Comparison of ENCODE assay signal across 27 mouse cellular contexts in genomic region chr3:106957162-106957895, GRCm38 (mm10).
DNase-seq lines count a peak whose midpoint lies in the region; ATAC-seq and TF ChIP-seq lines count a peak whose summit lies in the region.
"Had no signal": no experiment of that assay in that cellular context is flagged by ENCODE, and none has a peak within 500 bp of the region (broad histone marks: within the 10 kb centered on the region; RNA-seq: fewer than 3 reads in every experiment).

No protein-coding gene starts in this region.

- intact Hi-C loops in left cerebral cortex, postnatal 4 days (cut with DNase I), result loop anchor here (10.0 kb wide), 1 partner anchor 77 kb away; the partner anchor contains the start of gene Kcna3

- H3K27me3 ChIP-seq in forebrain, embryonic 10.5 days (ENCODE audit: poor library complexity, severe bottlenecking), result no peaks in the 10 kb centered on the region
- no peaks in the 10 kb centered on the region for H3K27me3 ChIP-seq in forebrain, embryonic 11.5 days (ENCODE audit: control insufficient read depth, insufficient read depth, low read length)
- no peaks in the 10 kb centered on the region for H3K27me3 ChIP-seq in forebrain, embryonic 16.5 days (replicated peaks; ENCODE audit: control insufficient read depth, insufficient read depth, low read length)
- H3K27me3 ChIP-seq: heart, embryonic 12.5 days; limb, embryonic 13.5 days; liver, embryonic 12.5 days; midbrain, embryonic 12.5 days; stomach, embryonic 15.5 days had no signal

- peaks cover 27% of the 10 kb centered on the region for H3K4me1 ChIP-seq in forebrain, embryonic 10.5 days
- peaks cover 7% of the 10 kb centered on the region; the same call in 1 of the 2 replicates for H3K4me1 ChIP-seq in forebrain, embryonic 11.5 days (replicated peaks; ENCODE audit: control insufficient read depth, insufficient read depth, low read length)
- peaks cover 3% of the 10 kb centered on the region for H3K4me1 ChIP-seq in cortical plate, adult 2 months (ENCODE audit: control insufficient read depth, insufficient read depth, low read length)
- peaks cover 28% of the 10 kb centered on the region for H3K4me1 ChIP-seq in forebrain, embryonic 16.5 days (replicated peaks; ENCODE audit: control insufficient read depth, insufficient read depth, low read length)
- H3K4me1 ChIP-seq: heart, embryonic 12.5 days; liver, embryonic 12.5 days; stomach, embryonic 15.5 days had no signal

- H3K9ac ChIP-seq in forebrain, embryonic 11.5 days (ENCODE audit: low read length), result no peak overlapping the region
- H3K9ac ChIP-seq in forebrain, embryonic 16.5 days (replicated peaks; ENCODE audit: low read depth, low read length), result no peak overlapping the region
- H3K9ac ChIP-seq: heart, embryonic 12.5 days; hindbrain, embryonic 14.5 days; limb, embryonic 13.5 days; liver, embryonic 12.5 days; midbrain, embryonic 12.5 days; stomach, embryonic 15.5 days had no signal

- 0 out of 2 replicates have a peak overlapping the region, but pooled peaks have one; percentile 30 for H3K27ac ChIP-seq in forebrain, embryonic 10.5 days
- H3K27ac ChIP-seq in forebrain, embryonic 11.5 days (ENCODE audit: low read depth, low read length), result no peak overlapping the region
- H3K27ac ChIP-seq in cortical plate, adult 2 months (ENCODE audit: insufficient read depth, low read length), result peak overlapping the region; percentile 81
- H3K27ac ChIP-seq in forebrain, embryonic 16.5 days (ENCODE audit: low read length), result peak overlapping the region; percentile 52
- H3K27ac ChIP-seq: embryonic facial prominence, embryonic 10.5 days; hindbrain, embryonic 14.5 days; kidney, postnatal 0 days; limb, embryonic 13.5 days; liver, embryonic 12.5 days; midbrain, embryonic 12.5 days; stomach, embryonic 15.5 days had no signal

- no peak for ATAC-seq in forebrain, embryonic 11.5 days (replicated peaks; ENCODE audit: low FRiP score)
- ATAC-seq in forebrain, embryonic 16.5 days, result no peak; the same call in 1 of the 2 replicates
- ATAC-seq: liver, embryonic 12.5 days had no signal

- H3K36me3 ChIP-seq in forebrain, embryonic 10.5 days (replicated peaks), result no peaks in the 10 kb centered on the region
- H3K36me3 ChIP-seq in forebrain, embryonic 11.5 days (ENCODE audit: control insufficient read depth, insufficient read depth, low read length), result no peaks in the 10 kb centered on the region
- no peaks in the 10 kb centered on the region for H3K36me3 ChIP-seq in forebrain, embryonic 16.5 days (ENCODE audit: control insufficient read depth, insufficient read depth)
- H3K36me3 ChIP-seq: embryonic facial prominence, embryonic 10.5 days; heart, embryonic 12.5 days; limb, embryonic 13.5 days; liver, embryonic 12.5 days; midbrain, embryonic 12.5 days; stomach, embryonic 15.5 days had no signal

- no peak for DNase-seq in forebrain, embryonic 10.5 days (ENCODE audit: extremely low spot score, low spot score)
- DNase-seq in forebrain, embryonic 11.5 days (ENCODE audit: low spot score), result no peak
- DNase-seq in left cerebral cortex, postnatal 4 days, result peak; percentile 30
- DNase-seq in left cerebral cortex, adult 11 months (ENCODE audit: low spot score), result no peak
- DNase-seq in spleen, adult 18-20 months, result no peak
- DNase-seq in urinary bladder, postnatal 10 days (ENCODE audit: low spot score), result no peak
- DNase-seq: adrenal gland, postnatal 25 days; cerebellum, adult 11-12 months; gastrocnemius, postnatal 25 days; heart, adult 18-20 months; heart, postnatal 10 days; kidney, adult 2 months; layer of hippocampus, adult 9-11 months; lung, adult 18-20 months; lung, postnatal 14 days; right cerebral cortex, postnatal 25 days; thymus, postnatal 25 days had no signal

- no peak overlapping the region for H3K4me2 ChIP-seq in forebrain, embryonic 11.5 days (ENCODE audit: low read depth, low read length, severe bottlenecking)
- no peak overlapping the region for H3K4me2 ChIP-seq in forebrain, embryonic 16.5 days (ENCODE audit: low read length)
- H3K4me2 ChIP-seq: heart, embryonic 12.5 days; hindbrain, embryonic 14.5 days; limb, embryonic 13.5 days; liver, embryonic 12.5 days; midbrain, embryonic 12.5 days; stomach, embryonic 15.5 days had no signal

- no peaks in the 10 kb centered on the region for H3K9me3 ChIP-seq in forebrain, embryonic 10.5 days
- H3K9me3 ChIP-seq in forebrain, embryonic 11.5 days (ENCODE audit: control insufficient read depth, low read length), result no peaks in the 10 kb centered on the region
- no peaks in the 10 kb centered on the region for H3K9me3 ChIP-seq in forebrain, embryonic 16.5 days (ENCODE audit: control insufficient read depth, low read length)
- H3K9me3 ChIP-seq: embryonic facial prominence, embryonic 10.5 days; heart, embryonic 12.5 days; limb, embryonic 13.5 days; liver, embryonic 12.5 days; midbrain, embryonic 12.5 days; stomach, embryonic 15.5 days had no signal

- 53% methylated on average over 7 of the region's 7 CpGs for WGBS in forebrain, embryonic 10.5 days
- WGBS in forebrain, embryonic 11.5 days, result 46% methylated on average over 7 of the region's 7 CpGs
- 30% methylated on average over 7 of the region's 7 CpGs for WGBS in forebrain, embryonic 16.5 days

- no peak overlapping the region for H3K4me3 ChIP-seq in forebrain, embryonic 10.5 days
- no peak overlapping the region for H3K4me3 ChIP-seq in forebrain, embryonic 11.5 days (ENCODE audit: low read depth, low read length)
- H3K4me3 ChIP-seq in cortical plate, adult 2 months (ENCODE audit: insufficient read depth, low read length), result no peak overlapping the region
- H3K4me3 ChIP-seq in forebrain, embryonic 16.5 days (replicated peaks; ENCODE audit: low read length), result no peak overlapping the region
- H3K4me3 ChIP-seq: embryonic facial prominence, embryonic 10.5 days; heart, embryonic 12.5 days; limb, embryonic 13.5 days; liver, embryonic 12.5 days; midbrain, embryonic 12.5 days; stomach, embryonic 15.5 days had no signal

- TF ChIP-seq CTCF in cortical plate, adult 2 months (IDR thresholded peaks at IDR 0.05; ENCODE audit: extremely low read depth, insufficient read depth, low read length), result no peak

- TF ChIP-seq POLR2A in cortical plate, adult 2 months (IDR thresholded peaks at IDR 0.05; ENCODE audit: extremely low read depth, insufficient read depth, low read length), result no peak
